ENCODE assay signal across 23 mouse cellular contexts in the genomic region with DNA sequence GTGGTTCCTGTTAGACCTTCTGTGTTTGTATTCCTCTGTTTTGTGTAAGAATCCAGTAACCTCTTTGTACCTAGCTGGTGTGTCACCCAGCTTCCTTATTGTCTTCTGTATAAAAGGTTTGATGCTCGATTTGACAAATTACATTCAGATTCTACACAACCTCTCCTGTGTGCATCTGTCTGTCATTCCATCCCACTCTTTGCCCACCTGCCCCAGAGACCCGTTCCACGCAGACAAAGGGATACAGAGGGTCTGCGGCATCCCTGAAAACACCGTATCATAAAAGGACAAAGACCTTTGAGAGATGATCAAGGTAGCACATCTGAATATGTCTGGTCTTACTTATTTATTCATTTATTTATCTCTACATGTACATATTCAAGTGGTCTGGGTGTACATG. TPM values are rescaled to one million over a fixed set of nuclear protein-coding genes. Genes with fewer than 3 reads are reported as not detected.
"Had no signal": no experiment of that assay in that cellular context is flagged by ENCODE, and none has a peak within 500 bp of the region (broad histone marks: within the 10 kb centered on the region; RNA-seq: fewer than 3 reads in every experiment).

No protein-coding gene starts in this region.

RNA-seq across cellular contexts. Expression of a gene that starts 37.2 kb away (rescaled TPM):
- total RNA-seq: heart, postnatal 10 days; heart, postnatal 14 days; heart, postnatal 25 days; heart, postnatal 36 days; heart, postnatal 4 days; hematopoietic stem cell, adult 5-6 weeks; left cerebral cortex, adult 2 months had no signal
- polyA plus RNA-seq: heart, embryonic 11.5 days; heart, embryonic 12.5 days; heart, embryonic 13.5 days; heart, embryonic 14.5 days; heart, embryonic 15.5 days; heart, embryonic 16.5 days; heart, postnatal 0 days; inflammation-experienced regulatory T-cells, adult 6 months; intestine, embryonic 14.5 days; intestine, embryonic 15.5 days; intestine, embryonic 16.5 days; intestine, postnatal 0 days; kidney, adult 2 months; kidney, embryonic 14.5 days; kidney, embryonic 15.5 days; kidney, embryonic 16.5 days had no signal
